Mouse (Mus musculus) olfactory bulb, adult 2 months (tissue): ENCODE data around the gene Ccl6.

Experiments used
- CTCF ChIP-seq: fragments of 200-500 bp; IDR thresholded peaks from 2 replicates; pipeline ENCODE4 v1.5.1; 2012; ENCODE audit warnings: low read depth, mild to moderate bottlenecking, low read length, moderate library complexity; ENCODE audit not compliant: insufficient read depth
- POLR2A ChIP-seq: fragments of 200-500 bp; IDR thresholded peaks from 2 replicates; pipeline ENCODE4 v1.6.1; 2012; ENCODE audit warnings: mild to moderate bottlenecking, low read depth, low read length, moderate library complexity; ENCODE audit not compliant: insufficient read depth

GRCm38 (mm10) chr11:83584232-83584631 is 8.7 kb downstream of the Ccl6 start:
- TF ChIP-seq POLR2A: no peak
- no peak for TF ChIP-seq CTCF
